Mouse (Mus musculus): Measurements from ENCODE around the gene Spen.

DNA sequence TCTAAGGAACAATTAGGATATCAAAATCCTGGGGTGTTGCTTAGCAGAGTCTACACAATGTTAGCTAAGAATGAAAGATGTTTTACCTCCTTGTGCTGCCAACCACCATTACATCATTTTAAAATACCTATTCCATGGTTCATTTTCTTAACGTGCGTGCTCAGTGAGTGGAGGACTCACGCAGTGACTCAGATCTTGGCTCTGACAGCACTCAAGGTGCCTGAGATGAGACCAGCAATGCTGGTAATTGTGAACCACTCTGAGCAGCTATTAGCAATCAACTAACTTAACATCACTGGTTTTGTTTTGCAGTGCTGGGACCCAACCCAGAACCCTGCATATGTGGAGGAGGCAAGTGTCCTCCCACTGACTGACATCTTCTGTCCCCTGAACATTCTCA lies 20.0 kb downstream of the Spen start:
- TF ChIP-seq POLR2A (IDR thresholded peaks at IDR 0.05; ENCODE audit: insufficient read depth, low read depth, low read length) (no peak), CTCF (IDR thresholded peaks at IDR 0.05; ENCODE audit: insufficient read depth, low read depth, low read length) (no peak)

Data from olfactory bulb, adult 2 months (tissue).